Mouse (Mus musculus) ES-E14 (cell line): ENCODE measurements around the gene Usp21. TPM values are rescaled to one million over a fixed set of nuclear protein-coding genes. Genes with fewer than 3 reads are reported as not detected.

Experiments used
- DNase-seq: peaks from one replicate; pipeline ENCODE4 v3.0.0-alpha.2; 2013; ENCODE audit warnings: low read depth, low spot score
- H3K27ac ChIP-seq: 2 replicates; pipeline ENCODE4 v1.5.1; 2012; ENCODE audit warnings: low read depth, mild to moderate bottlenecking, low read length, moderate library complexity, mixed read lengths; ENCODE audit not compliant: poor library complexity, insufficient read depth, severe bottlenecking
- H3K36me3 ChIP-seq: 2 replicates; pipeline ENCODE4 v1.6.1; 2012; ENCODE audit warnings: mild to moderate bottlenecking, low read length, moderate library complexity, mixed read lengths; ENCODE audit not compliant: control insufficient read depth, poor library complexity, insufficient read depth, severe bottlenecking
- H3K4me1 ChIP-seq, 2 experiments: fragments of 150-350 bp in 1 of 2; sonication (generic) in 1 of 2; 2 replicates each; pipeline ENCODE4 v1.6.1; 2012; ENCODE audit warnings: low read length in 2 of 2, mild to moderate bottlenecking in 1 of 2, mixed read lengths in 1 of 2; ENCODE audit not compliant: control insufficient read depth in 2 of 2, insufficient read depth in 2 of 2, poor library complexity in 1 of 2
- H3K4me3 ChIP-seq, 2 experiments: fragments of 150-350 bp in 1 of 2; sonication (generic) in 1 of 2; 2 replicates each; pipeline ENCODE4 v1.5.1; 2012; ENCODE audit warnings: low read length in 2 of 2, low read depth in 1 of 2, mild to moderate bottlenecking in 1 of 2, mixed read lengths in 1 of 2; ENCODE audit not compliant: insufficient read depth in 1 of 2, poor library complexity in 1 of 2, severe bottlenecking in 1 of 2
- H3K9ac ChIP-seq: 2 replicates; pipeline ENCODE4 v1.6.1; 2012; ENCODE audit warnings: low read depth, mild to moderate bottlenecking, low read length, mixed read lengths; ENCODE audit not compliant: poor library complexity, insufficient read depth, severe bottlenecking
- H3K9me3 ChIP-seq: fragments of 150-350 bp; sonication (generic); 2 replicates; pipeline ENCODE4 v1.6.1; 2012; ENCODE audit warnings: low read depth, mild to moderate bottlenecking, low read length; ENCODE audit not compliant: control insufficient read depth, insufficient read depth
- CHD2 ChIP-seq: IDR thresholded peaks from 2 replicates; pipeline ENCODE4 v1.6.1; 2014; ENCODE audit warnings: mild to moderate bottlenecking, low read depth, low read length, inconsistent platforms
- HCFC1 ChIP-seq: IDR thresholded peaks from 2 replicates; pipeline ENCODE4 v1.6.1; 2012; ENCODE audit warnings: low read length, inconsistent platforms, borderline replicate concordance; ENCODE audit not compliant: insufficient read depth
- MAFK ChIP-seq: IDR thresholded peaks from 2 replicates; pipeline ENCODE4 v1.6.1; 2014; ENCODE audit warnings: mild to moderate bottlenecking, low read depth, low read length, inconsistent platforms; ENCODE audit not compliant: insufficient read depth
- ZC3H11A ChIP-seq: IDR thresholded peaks from 2 replicates; pipeline ENCODE4 v1.6.1; 2012; ENCODE audit warnings: low read depth, mild to moderate bottlenecking, inconsistent platforms, low read length, borderline replicate concordance
- ZNF384 ChIP-seq: IDR thresholded peaks from 2 replicates; pipeline ENCODE4 v1.6.1; 2012; ENCODE audit warnings: low read depth, low read length, inconsistent platforms
- in situ Hi-C, 2 experiments: fragments of 600-800 bp; cut with MboI; formaldehyde crosslinking; loops; one replicate each; pipeline ENCODE4 v1.15.1; 2025; ENCODE audit warnings: low sequenced_read_pairs in 2 of 2, inconsistent platforms in 1 of 2; ENCODE audit not compliant: unreplicated experiment in 2 of 2
- total RNA-seq: library from RNA; depleted of rRNA; stranded (reverse); fragments of 300-350 nt; gene quantifications from 2 replicates; pipeline ENCODE4 v1.2.3, GENCODE M21; 2012; rRNA removed

Gene Usp21
- total RNA-seq, 1 experiment = 23.1 TPM

DNA sequence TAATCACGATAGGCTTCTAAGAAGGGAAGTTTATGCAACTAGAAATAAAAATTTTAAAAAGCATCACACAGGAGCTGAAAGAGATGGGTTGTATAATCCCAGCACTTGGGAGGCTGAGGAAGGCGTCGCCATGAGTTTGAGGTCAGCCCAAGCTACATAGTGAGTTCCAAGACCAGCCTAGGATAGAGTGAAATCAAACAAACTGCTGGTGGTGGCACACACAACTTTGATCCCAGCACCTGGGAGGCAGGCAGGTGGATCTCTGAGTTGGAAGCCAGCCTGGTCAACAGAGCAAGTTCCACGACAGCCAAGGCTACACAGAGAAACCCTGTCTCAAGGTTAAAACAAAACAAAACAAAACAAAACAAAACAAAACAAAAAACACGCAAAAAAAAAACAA lies 55.4 kb downstream of the Usp21 start:
- H3K4me3 ChIP-seq = no peak overlapping the region
- H3K4me1 ChIP-seq = peaks cover 0 to 8% of the 10 kb centered on the region in 2 experiments; a peak in 1 of 4 replicates
- DNase-seq = no peak
- no peaks in the 10 kb centered on the region for H3K9me3 ChIP-seq
- H3K27ac ChIP-seq = no peak overlapping the region
- no peak overlapping the region for H3K9ac ChIP-seq
- peaks cover 18% of the 10 kb centered on the region for H3K36me3 ChIP-seq
- in situ Hi-C loops = loop anchor here in 1 of 2 experiments (25.0 kb wide), 1 partner anchor 345 kb away; the partner anchor contains the start of genes Dusp12 and Gm26620
- TF ChIP-seq CHD2 (no peak), HCFC1 (no peak), MAFK (no peak), ZNF384 (no peak), ZC3H11A (no peak)

Other genes starting within 250 kb of the Usp21 start
- gene Fcgr3, start 223.1 kb downstream of the Usp21 start, total RNA-seq = 0.32 and 0.40 TPM in 2 replicates
- gene Cfap126, start 174.1 kb downstream of the Usp21 start, total RNA-seq = not detected in 2 replicates
- 55.0 and 57.9 TPM in 2 replicates for gene Sdhc, start 137.4 kb downstream of the Usp21 start, total RNA-seq
- 0.36 TPM in 1 of 2 replicates, not detected in the other for gene Mpz, start 137.3 kb downstream of the Usp21 start, total RNA-seq
- gene Pcp4l1, start 91.7 kb downstream of the Usp21 start, total RNA-seq = 0.63 and 2.2 TPM in 2 replicates
- gene Nr1i3, start 74.0 kb downstream of the Usp21 start, total RNA-seq = 0.71 and 1.2 TPM in 2 replicates
- gene Tomm40l, start 65.5 kb downstream of the Usp21 start, total RNA-seq = 22.0 and 27.5 TPM in 2 replicates
- gene Apoa2, start 62.9 kb downstream of the Usp21 start, total RNA-seq = 0.98 and 2.0 TPM in 2 replicates
- gene Fcer1g, start 53.6 kb downstream of the Usp21 start, total RNA-seq = 0.62 and 0.63 TPM in 2 replicates
- gene Adamts4, start 37.6 kb downstream of the Usp21 start, total RNA-seq = 3.9 and 4.5 TPM in 2 replicates
- 175 and 229 TPM in 2 replicates for gene Ndufs2, start 36.6 kb downstream of the Usp21 start, total RNA-seq
- 35.8 and 51.0 TPM in 2 replicates for gene B4galt3, start 17.7 kb downstream of the Usp21 start, total RNA-seq
- gene Ppox, start 6.8 kb downstream of the Usp21 start, total RNA-seq = 15.5 and 23.6 TPM in 2 replicates
- 59.1 and 78.8 TPM in 2 replicates for gene Ufc1, start 7.0 kb upstream of the Usp21 start, total RNA-seq
- gene Dedd, start 41.2 kb upstream of the Usp21 start, total RNA-seq = 23.9 and 25.7 TPM in 2 replicates
- gene Nit1, start 57.7 kb upstream of the Usp21 start, total RNA-seq = 18.1 and 24.4 TPM in 2 replicates
- gene Pfdn2, start 57.7 kb upstream of the Usp21 start, total RNA-seq = 41.1 and 41.6 TPM in 2 replicates
- 0.85 and 1.1 TPM in 2 replicates for gene Klhdc9, start 72.8 kb upstream of the Usp21 start, total RNA-seq
- 1.9 and 3.0 TPM in 2 replicates for gene Nectin4, start 82.1 kb upstream of the Usp21 start, total RNA-seq
- 8.0 and 9.0 TPM in 2 replicates for gene Arhgap30, start 101.0 kb upstream of the Usp21 start, total RNA-seq
- 151 and 164 TPM in 2 replicates for gene Usf1, start 123.3 kb upstream of the Usp21 start, total RNA-seq
- 6.2 and 11.2 TPM in 2 replicates for gene Tstd1, start 130.9 kb upstream of the Usp21 start, total RNA-seq
- gene F11r, start 149.5 kb upstream of the Usp21 start, total RNA-seq = 74.9 and 132 TPM in 2 replicates
- gene Alyref2, start 215.5 kb upstream of the Usp21 start, total RNA-seq = 3.2 and 4.0 TPM in 2 replicates
- not detected in 2 replicates for gene Itln1, start 247.3 kb upstream of the Usp21 start, total RNA-seq